Mouse (Mus musculus) cerebellum, adult (tissue): ENCODE results near the gene Efnb3.
"Not testable (repeated sequence)": the region's sequence is repeated elsewhere in the genome, so short reads cannot be mapped to it uniquely, and the experiment has no call there.

Source experiments
- ATAC-seq: cut with Nextera tagmentation; 2 replicates; pipeline ENCODE4 v1.9.2; 2017; ENCODE audit warnings: mild to moderate bottlenecking, moderate library complexity, mixed read lengths; ENCODE audit not compliant: insufficient number of reproducible peaks, low FRiP score, low TSS enrichment

Efnb3 gene

DNA sequence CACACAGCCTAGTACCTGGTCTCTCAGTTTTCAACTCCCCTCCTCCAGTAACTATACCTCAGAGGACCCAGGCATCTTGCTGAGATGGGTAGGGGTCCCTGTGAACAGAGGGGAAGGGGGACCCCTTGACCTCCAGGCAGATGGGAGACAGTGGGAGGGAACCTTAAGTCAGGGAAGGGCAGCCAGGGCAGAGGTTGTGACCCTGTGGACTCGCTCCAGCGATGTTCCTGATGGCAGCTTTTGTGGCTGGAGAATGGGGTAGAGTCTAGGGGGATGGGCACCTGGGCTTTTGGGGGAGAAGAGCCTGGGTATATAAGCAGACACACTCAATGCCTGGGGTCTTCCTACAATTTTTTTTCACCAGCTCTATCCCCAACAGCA is 6.7 kb downstream of the Efnb3 start:
- no peak for ATAC-seq

- no peak for ATAC-seq
These were observed 7.2 kb downstream of the Efnb3 start for GRCm38 (mm10) chr11:69552622-69553340.

GRCm38 (mm10) chr11:69551310-69551709 is 8.7 kb downstream of the Efnb3 start:
- no peak for ATAC-seq

DNA sequence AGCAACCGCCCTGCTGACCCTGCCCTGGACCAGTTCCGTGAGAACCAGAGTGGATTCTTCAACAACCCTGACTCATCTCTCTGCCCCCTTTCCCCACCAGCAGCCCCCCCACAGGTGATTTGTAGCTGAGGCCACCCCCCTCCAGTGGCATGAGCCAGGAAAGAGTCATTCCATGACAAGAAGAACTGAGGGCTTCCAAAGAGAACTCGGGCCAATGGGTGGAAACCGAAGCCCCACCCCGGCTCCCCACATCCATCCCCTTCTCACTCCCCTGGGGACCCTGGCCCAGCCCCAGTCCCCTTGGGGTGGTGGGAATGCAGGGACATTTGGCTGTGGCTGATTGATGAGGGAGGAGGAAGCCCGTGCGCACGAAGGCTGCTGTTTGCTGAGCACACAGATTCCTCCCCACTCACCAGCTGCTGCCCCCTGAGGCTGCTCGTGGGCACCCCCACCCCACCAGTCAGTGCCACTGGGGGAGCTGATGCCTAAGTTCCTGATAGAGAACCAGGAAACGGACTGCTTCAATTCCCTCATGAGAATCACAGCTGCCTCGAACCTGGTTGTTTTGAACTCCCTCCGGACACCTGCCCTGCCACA is 10.8 kb downstream of the Efnb3 start, which contains the start of gene Dnah2:
Dnah2 (minus strand) TSS at position 51 of the 597 bp plus-strand sequence.
- ATAC-seq = no peak

- ATAC-seq = no peak
These were observed 12.9 kb downstream of the Efnb3 start for GRCm38 (mm10) chr11:69547071-69547470.

- ATAC-seq = peak; percentile 56; the same call in 1 of the 2 replicates
These were observed 13.5 kb downstream of the Efnb3 start for GRCm38 (mm10) chr11:69546423-69547053.

- ATAC-seq = no peak
These were observed 14.0 kb downstream of the Efnb3 start for GRCm38 (mm10) chr11:69545957-69546356.

- ATAC-seq = no peak
These were observed 16.4 kb downstream of the Efnb3 start for GRCm38 (mm10) chr11:69543598-69543997.

DNA sequence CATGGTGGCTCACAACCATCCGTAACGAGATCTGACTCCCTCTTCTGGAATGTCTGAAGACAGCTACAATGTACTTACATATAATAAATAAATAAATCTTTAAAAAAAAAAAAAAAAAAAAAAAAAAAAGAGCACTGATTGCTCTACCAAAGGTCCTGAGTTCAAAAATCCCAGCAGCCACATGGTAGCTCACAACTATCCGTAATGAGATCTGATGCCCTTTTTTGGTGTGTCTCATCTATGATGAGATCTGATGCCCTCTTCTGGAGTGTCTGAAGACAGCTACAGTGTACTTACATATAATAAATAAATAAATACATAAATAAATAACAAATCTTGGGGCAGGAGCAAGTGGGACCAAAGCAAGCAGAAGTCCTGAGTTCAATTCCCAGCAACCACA is 18.3 kb downstream of the Efnb3 start:
- ATAC-seq = not testable (repeated sequence)

GRCm38 (mm10) chr11:69540700-69541099 is 19.3 kb downstream of the Efnb3 start:
- no peak for ATAC-seq

GRCm38 (mm10) chr11:69534990-69535389 is 25.0 kb downstream of the Efnb3 start:
- ATAC-seq = no peak

DNA sequence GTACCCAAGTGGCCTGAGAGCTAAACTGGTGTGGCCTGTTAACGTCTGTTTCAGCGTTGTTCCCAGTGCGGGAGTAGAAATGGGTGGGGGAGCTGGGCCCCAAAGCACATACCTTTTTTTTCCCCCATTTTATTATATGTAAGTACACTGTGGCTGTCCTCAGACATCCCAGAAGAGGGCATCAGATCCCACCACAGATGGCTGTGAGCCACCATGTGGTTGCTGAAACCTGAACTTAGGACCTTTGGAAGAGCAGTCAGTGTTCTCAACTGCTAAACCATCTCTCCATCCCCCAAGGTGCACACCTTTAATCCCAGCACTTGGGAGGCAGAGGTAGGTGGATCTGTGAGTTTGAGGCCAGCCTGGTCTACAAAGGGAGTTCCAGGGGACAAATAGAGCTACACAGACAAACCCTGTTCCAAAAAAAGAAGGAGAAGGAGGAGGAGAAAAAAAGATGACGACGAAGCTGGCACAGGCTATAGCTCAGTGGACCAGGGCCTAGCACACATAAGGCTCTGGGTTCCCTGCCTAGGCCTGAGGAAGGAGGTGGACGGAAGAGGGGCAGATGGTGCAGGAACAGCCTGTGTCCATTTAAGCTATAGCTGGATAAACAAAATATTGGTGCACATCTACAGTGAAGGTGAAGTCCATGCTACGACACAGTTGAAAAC is 27.4 kb downstream of the Efnb3 start:
- ATAC-seq = no peak

DNA sequence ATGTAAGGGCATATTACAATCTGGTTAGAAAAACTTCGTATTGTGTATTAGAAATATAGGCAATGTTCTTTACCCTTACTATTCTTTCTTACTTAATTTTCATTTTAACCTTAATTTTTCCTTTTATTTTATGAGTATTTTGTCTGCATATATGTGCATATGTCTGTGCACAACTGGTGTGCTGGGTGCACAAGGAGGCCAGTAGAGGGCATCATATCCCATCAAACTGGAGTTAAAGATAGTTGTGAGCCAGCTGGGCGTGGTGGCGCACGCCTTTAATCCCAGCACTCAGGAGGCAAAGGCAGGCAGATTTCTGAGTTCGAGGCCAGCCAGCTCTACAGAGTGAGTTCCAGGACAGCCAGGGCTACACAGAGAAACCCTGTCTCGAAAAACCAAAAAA is 29.2 kb downstream of the Efnb3 start:
- ATAC-seq = not testable (repeated sequence)

DNA sequence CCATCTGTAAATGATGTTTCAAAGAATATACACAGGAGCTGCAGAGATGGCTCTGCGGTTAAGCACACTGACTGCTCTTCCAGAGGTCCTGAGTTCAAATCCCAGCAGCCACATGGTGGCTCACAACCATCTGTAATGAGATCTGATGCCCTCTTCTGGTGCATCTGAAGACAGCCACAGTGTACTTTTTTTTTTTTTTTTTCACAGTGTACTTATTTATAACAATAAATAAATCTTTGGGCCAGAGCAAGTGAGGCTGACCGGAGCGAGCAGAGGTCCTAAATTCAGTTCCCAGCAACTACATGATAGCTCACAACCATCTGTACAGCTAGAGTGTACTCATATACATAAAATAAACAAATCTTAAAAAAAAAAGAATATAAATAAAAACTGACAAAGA is 29.7 kb downstream of the Efnb3 start:
- ATAC-seq = not testable (repeated sequence)

DNA sequence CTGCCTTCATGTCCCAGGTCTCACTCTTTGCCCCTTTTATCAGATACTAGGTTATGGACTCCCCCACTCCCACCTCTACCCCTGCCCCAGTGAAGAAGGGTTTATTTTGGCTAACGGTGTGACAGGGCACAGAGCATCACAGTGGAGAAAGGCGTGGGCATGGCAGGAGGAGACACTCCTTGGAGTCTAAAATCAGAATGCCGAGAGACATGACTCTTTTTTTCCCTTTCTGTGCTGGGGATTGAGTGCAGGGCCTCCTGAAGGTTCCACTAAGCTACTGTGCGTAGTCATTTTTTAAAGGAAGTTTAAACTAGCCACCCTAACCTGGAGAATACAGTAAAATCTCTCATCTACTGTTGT is 32.0 kb downstream of the Efnb3 start:
- no peak for ATAC-seq

DNA sequence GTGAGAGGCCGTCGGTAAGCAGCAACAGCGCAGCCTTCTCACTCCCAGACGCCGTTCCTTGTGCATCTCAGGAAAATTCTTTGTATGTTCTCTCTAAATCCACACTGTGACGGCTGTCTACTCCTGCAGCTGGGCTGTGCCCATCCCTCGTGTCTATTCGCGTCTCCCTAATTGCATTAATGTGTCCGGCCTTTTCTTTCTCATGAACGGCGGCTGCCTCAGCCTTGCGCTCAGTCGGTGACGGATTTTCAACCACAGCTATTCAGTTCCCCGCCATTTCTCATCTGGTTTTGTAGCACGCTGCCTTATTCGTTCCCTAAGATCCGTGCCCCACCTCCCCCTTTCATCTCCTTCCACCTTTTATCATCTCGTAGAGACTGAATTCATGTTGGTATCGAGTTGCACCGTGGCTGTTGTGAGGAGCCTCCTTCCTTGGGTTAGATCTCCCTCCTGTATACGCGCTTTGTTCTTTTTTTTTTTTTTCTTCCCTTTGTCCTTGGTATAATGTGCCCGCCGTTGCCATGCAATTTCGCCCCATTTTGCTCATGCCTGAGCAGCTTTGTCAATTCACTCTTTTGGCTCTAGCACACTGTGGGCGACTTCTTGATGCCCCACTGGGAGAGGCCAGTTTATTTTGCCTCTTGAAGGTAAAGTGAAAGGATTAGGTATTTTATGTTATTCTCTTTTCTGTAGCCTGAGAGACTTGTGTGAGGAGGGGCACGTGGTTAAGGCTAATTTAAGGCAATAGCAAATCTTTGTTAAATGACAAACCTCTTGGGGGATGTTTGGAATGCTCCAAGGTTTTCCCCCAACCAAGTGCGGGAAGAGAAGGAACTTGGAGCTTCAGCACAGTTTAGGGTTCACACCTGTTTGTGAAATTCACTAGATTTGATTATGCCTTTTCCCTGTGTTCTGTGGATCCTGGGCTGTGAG is 32.6 kb downstream of the Efnb3 start:
- ATAC-seq = no peak

DNA sequence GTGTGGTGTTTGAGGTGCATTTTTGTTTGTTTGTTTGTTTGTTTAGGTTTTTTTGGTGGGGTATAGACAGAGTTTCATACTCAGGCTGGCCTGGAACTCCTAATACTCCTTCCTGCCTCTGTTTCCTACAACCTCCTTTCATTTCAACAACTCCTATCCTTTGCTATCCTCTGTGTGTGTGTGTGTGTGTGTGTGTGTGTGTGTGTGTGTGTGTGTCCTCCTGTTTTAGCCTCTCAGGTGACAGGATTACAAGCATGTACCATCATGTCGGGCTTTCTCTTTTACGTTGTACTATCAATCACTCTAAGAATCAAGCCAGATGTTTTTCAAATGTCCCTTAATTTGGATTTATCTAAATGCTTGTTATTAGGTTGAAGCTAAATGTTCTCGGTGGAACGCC is 33.4 kb downstream of the Efnb3 start:
- no peak for ATAC-seq

DNA sequence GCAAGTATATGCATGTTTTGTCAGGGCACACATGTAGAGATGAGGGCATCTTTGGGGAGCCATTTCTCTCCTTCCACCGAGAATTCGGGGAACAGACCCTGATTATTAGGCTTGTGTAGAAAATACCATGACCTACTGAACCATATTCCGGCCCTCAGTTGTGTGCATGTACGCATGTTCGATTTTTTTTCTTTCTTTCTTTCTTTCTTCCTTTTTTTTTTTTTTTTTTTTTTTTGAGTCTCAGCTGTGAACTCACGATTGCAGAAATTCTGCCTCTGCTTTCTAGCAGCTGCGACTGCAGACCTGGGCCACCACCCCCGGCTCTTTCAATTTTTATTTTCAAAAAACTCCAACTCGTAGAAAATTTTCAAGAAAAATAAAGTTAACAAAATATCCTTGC is 34.3 kb downstream of the Efnb3 start:
- ATAC-seq = no peak

- no peak for ATAC-seq
These were observed 36.4 kb downstream of the Efnb3 start for GRCm38 (mm10) chr11:69523651-69524050.

DNA sequence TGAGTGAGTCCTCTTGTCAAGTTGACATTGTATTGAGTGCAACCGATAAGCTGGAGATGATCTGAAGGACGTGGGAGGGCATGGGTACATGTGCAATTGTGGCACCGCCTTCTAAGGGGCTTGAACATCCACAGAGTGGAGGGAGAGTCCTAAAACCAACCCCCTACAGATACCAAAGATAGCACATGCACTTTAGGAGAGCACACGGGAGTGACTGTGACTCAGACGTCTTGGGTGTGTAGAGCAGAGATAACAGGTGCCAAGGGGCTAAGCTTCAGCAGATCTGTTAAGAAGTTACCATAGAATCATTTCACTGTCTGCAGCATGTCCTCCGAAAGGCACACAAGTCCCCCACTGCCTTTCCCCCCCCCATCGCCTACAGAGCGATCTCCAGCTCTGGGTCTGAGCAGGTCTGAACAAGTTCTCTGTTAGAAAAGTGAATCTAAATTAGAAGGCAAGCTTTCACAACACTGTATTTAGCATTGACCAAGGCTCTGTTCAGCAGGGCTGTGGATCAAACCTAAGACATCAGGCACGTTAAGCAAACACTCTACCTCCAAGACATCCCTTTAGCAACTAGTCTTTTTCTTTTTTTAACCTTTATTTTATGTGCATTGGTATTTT is 38.4 kb downstream of the Efnb3 start:
- ATAC-seq = no peak
